9 mouse cellular contexts compared by ENCODE assay signal in the genomic region with DNA sequence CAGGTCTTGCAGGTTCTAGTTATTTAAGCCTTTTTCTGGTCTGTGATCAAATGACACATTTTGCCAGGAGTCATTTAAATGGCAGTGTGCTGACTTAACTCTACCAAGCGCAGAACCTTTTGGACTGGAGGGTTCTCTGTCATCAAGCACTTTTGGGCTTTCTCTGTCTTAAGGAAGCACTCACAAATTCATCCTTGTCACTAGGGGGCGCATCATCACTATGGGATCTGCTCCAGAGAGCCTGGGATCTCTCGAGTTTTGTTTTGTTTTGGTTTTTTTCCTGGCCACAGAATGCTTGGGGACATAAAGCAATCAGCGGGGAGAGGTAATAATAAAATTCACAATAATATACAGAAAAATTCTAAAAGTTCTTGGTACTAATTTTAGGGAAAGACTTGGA.
DNase-seq lines count a peak whose midpoint lies in the region; ATAC-seq and TF ChIP-seq lines count a peak whose summit lies in the region.
"Had no signal": no experiment of that assay in that cellular context is flagged by ENCODE, and none has a peak within 500 bp of the region (broad histone marks: within the 10 kb centered on the region; RNA-seq: fewer than 3 reads in every experiment).

No protein-coding gene starts in this region.

- H3K4me1 ChIP-seq in hindbrain, postnatal 0 days (ENCODE audit: insufficient read depth, low read length), result no peaks in the 10 kb centered on the region
- H3K4me1 ChIP-seq in lung, embryonic 14.5 days (ENCODE audit: insufficient read depth), result no peaks in the 10 kb centered on the region
- H3K4me1 ChIP-seq: heart, embryonic 15.5 days had no signal

- no peak overlapping the region for H3K9ac ChIP-seq in hindbrain, postnatal 0 days (replicated peaks; ENCODE audit: low read length)
- H3K9ac ChIP-seq in lung, embryonic 14.5 days, result no peak overlapping the region
- H3K9ac ChIP-seq: heart, embryonic 15.5 days had no signal

- no peaks in the 10 kb centered on the region for H3K27me3 ChIP-seq in hindbrain, postnatal 0 days (ENCODE audit: insufficient read depth, low read length)
- H3K27me3 ChIP-seq in lung, embryonic 14.5 days (ENCODE audit: insufficient read depth, low read length), result no peaks in the 10 kb centered on the region
- H3K27me3 ChIP-seq: heart, embryonic 15.5 days had no signal

- no peaks in the 10 kb centered on the region for H3K9me3 ChIP-seq in hindbrain, postnatal 0 days (ENCODE audit: low read length)
- H3K9me3 ChIP-seq in lung, embryonic 14.5 days (ENCODE audit: low read depth, low read length), result no peaks in the 10 kb centered on the region
- H3K9me3 ChIP-seq: heart, embryonic 15.5 days had no signal

- peaks cover 6% of the 10 kb centered on the region; the same call in 1 of the 2 replicates for H3K36me3 ChIP-seq in hindbrain, postnatal 0 days (ENCODE audit: insufficient read depth, low read length)
- no peaks in the 10 kb centered on the region for H3K36me3 ChIP-seq in lung, embryonic 14.5 days (ENCODE audit: insufficient read depth)
- H3K36me3 ChIP-seq: heart, embryonic 15.5 days had no signal

- no peak overlapping the region for H3K4me3 ChIP-seq in hindbrain, postnatal 0 days (ENCODE audit: low read length)
- no peak overlapping the region for H3K4me3 ChIP-seq in lung, embryonic 14.5 days (ENCODE audit: low read depth, low read length)
- H3K4me3 ChIP-seq: heart, embryonic 15.5 days had no signal

- 19% methylated on average over 4 of the region's 4 CpGs for WGBS in hindbrain, postnatal 0 days
- WGBS in lung, embryonic 14.5 days, result 18% methylated on average over 4 of the region's 4 CpGs

- H3K4me2 ChIP-seq in hindbrain, postnatal 0 days (ENCODE audit: low read depth, low read length), result no peak overlapping the region
- no peak overlapping the region for H3K4me2 ChIP-seq in lung, embryonic 14.5 days
- H3K4me2 ChIP-seq: heart, embryonic 15.5 days had no signal

- peak; percentile 86 for TF ChIP-seq CTCF in hindbrain, postnatal 0 days (IDR thresholded peaks at IDR 0.05; ENCODE audit: low read depth)
- TF ChIP-seq CTCF in lung, embryonic 14.5 days (IDR thresholded peaks at IDR 0.05; ENCODE audit: low read depth), result peak; percentile 80

- no peak overlapping the region for H3K27ac ChIP-seq in hindbrain, postnatal 0 days
- no peak overlapping the region for H3K27ac ChIP-seq in lung, embryonic 14.5 days (ENCODE audit: low read depth)
- H3K27ac ChIP-seq: heart, embryonic 15.5 days had no signal

- peak; percentile 37 to 84 for DNase-seq in adrenal gland, adult (ENCODE audit: inconsistent age in 2 of 2, low spot score in 1 of 2)
- no peak for DNase-seq in adrenal gland, adult 8-10 months
- peak; percentile 4 to 18 for DNase-seq in urinary bladder, adult 18-20 months (ENCODE audit: low spot score in 2 of 2)
- no peak for DNase-seq in urinary bladder, adult 2 months (ENCODE audit: low spot score)
- peak; percentile 49 for DNase-seq in embryo, embryonic 9.5 days (ENCODE audit: extremely low spot score)
- DNase-seq in hindbrain, postnatal 0 days (ENCODE audit: low spot score), result peak; percentile 89
- peak; percentile 88 for DNase-seq in lung, embryonic 14.5 days
- peak; percentile 76 to 83 for DNase-seq in right cerebral cortex, adult 2 months (ENCODE audit: low spot score in 2 of 2)

- ATAC-seq in hindbrain, postnatal 0 days, result no peak; the same call in 1 of the 2 replicates
- no peak for ATAC-seq in lung, embryonic 14.5 days (ENCODE audit: insufficient read depth)

Comparison
In these comparisons a context has a peak if more than half of its experiments do, and no peak if none do; other contexts are left out.
1. DNase-seq: peak in adrenal gland, adult (2 of 2), urinary bladder, adult 18-20 months (2 of 2), embryo, embryonic 9.5 days (single experiment), hindbrain, postnatal 0 days (single experiment), lung, embryonic 14.5 days (single experiment) and right cerebral cortex, adult 2 months (2 of 2); none in adrenal gland, adult 8-10 months (single experiment) and urinary bladder, adult 2 months (single experiment).